Mouse (Mus musculus): ENCODE results near the gene Fam149b.
"Not testable (repeated sequence)": the region's sequence is repeated elsewhere in the genome, so short reads cannot be mapped to it uniquely, and the experiment has no call there.

The Fam149b gene

GRCm38 (mm10) chr14:20347991-20348541 lies at the start of gene Fam149b, which contains the start of gene Ecd:
TSS of gene Fam149b (plus strand) at chr14:20348162.
TSS of gene Ecd (minus strand) at chr14:20348121.
- peak; percentile 94 to 96 for DNase-seq (ENCODE audit: low spot score in 2 of 2)

- not testable (repeated sequence) for DNase-seq (ENCODE audit: low spot score in 2 of 2)
These were observed 42.9 kb upstream of the Fam149b start for GRCm38 (mm10) chr14:20305085-20305484.

DNA sequence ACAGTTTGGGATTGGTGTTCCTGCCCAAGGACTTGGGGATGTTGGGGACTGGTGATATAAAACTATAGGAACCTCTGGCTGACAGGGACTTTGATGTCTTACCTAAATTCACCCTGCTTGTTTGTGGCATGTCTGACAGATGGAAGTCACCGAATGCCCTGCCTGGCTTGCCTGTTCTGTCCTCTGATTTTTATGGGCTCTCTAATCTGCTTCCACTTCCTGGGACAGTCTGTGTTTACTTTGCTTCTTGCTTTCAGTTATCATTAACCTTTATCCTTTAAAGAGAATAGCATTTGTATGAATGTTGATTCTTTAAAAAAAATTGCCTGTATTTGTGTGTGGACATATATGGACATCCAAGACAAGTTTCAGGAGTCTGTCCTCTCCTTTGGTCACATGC lies 32.8 kb upstream of the Fam149b start:
- DNase-seq (ENCODE audit: low spot score in 2 of 2): no peak

DNA sequence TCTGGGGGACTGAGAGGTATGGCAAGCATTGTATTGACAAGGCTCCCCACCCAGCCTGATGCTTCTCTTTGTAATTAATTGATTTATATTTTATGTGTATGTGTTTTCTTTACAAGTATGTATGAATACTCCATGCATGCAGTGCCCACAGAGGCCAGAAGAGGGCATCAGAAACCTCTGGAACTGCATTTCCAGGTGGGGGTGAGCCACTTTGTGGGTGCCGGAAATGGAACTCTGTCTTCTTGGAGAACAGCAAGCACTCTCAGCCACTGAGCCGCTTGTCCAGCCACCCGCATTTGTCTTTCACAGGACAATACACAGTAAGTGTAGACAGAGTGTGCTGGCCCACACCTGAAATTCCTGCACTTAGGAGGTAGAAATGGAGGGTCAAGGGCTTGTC lies 28.5 kb upstream of the Fam149b start:
- DNase-seq (ENCODE audit: low spot score in 2 of 2): peak; percentile 21 to 50

DNA sequence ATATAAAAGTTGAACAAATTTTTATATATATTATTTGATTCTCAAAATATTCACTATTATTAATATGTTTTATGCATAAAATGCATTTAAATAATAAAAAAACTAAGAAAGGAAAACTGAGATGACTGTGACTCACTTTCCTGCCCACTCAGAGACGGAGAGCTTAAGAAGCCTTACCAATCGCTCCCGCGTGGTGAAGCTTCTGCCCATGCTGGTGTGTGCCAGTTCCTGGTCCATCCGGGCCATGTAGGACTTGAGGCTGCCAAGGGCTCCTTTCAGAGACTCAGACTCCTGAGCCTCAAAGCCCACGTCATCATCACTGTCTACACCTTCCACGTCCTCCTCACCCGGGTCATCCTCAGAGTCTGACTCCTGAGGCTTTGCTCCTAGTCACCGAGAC lies 23.8 kb upstream of the Fam149b start:
- no peak for DNase-seq (ENCODE audit: low spot score in 2 of 2)

DNA sequence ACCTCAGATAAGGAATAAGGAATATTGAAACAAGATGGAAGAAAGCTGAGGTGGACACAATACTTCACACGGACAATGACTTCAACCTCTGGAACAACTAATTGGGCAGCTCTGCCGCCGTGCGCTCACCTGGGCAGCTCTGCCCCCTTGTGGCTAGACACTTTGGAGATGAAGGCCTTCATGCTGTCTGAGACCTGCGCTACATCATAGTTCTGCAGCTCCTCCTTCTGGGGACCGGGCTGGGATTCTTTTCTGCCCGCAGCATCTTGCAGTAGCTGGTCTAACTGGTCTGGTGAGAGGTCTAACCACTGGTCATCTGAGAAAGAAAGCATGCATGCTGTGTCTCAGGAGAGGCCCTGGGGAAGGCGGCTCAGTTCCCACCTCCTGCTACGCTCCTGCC lies 19.5 kb upstream of the Fam149b start:
- no peak for DNase-seq (ENCODE audit: low spot score in 2 of 2)

- DNase-seq (ENCODE audit: low spot score in 2 of 2): no peak
These were observed 16.6 kb upstream of the Fam149b start for GRCm38 (mm10) chr14:20331316-20331715.

- DNase-seq (ENCODE audit: low spot score in 2 of 2): no peak
These were observed 8.5 kb upstream of the Fam149b start for GRCm38 (mm10) chr14:20339415-20339814.

DNA sequence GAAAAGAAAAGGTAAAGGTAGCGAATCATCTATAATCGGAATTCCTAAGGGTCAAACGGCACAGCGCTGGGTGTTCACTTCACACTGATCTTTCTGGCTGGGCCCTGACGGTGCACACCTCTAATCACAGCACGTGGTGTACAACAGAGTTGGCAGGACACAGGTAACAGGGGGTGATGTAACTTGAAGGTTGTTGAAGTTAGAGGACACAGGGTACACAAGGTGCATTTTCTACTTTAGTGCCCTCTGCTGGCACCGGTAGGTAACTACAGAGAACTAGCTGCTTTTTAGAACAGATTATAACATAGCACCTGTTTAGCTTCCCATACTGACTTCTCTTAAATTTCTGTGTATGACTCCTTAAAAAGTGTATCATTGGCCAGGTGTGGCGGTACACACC lies 7.8 kb upstream of the Fam149b start:
- DNase-seq (ENCODE audit: low spot score in 2 of 2): no peak

DNA sequence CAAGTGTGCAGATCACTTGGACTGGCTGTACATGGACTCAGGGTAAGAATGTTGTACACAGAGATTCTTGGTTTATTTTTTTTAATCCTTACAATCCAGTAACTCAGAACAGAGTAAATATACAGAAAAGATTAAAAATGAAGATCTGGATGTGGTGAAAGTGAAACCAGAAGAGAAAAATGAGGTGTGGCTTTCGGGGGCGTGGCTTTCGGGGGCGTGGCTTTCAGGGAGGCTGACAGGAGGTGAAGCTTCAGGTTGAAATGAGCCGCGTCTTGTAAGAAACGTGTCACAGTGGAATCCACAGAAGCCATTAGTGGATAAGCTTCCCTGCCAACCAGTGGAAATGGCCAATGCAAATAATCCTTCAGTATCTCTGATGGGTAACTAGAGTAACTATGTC lies 7.1 kb upstream of the Fam149b start:
- DNase-seq (ENCODE audit: low spot score in 2 of 2): no peak

DNA sequence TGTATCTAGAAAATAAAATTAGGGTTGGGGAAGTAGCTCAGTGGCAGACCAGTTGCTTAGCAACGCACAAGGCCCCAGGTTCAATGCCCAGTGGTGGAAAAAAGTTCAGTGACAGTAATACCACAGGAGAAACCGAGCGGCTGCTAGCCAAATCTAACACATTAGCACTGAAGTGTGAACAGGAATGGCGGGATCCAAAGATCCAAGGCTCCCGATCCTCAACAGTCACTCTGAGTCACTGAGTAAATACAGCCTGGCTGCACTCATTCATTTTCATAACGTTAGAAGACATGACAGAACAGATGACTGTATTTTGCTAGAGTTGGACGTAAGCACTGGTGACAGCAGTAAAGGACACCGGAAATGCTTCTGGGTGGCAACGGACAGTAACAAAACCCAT lies 2.1 kb upstream of the Fam149b start:
- no peak for DNase-seq (ENCODE audit: low spot score in 2 of 2)

- no peak for DNase-seq (ENCODE audit: low spot score in 2 of 2)
These were observed 446 bp upstream of the Fam149b start for GRCm38 (mm10) chr14:20347441-20347990.

DNA sequence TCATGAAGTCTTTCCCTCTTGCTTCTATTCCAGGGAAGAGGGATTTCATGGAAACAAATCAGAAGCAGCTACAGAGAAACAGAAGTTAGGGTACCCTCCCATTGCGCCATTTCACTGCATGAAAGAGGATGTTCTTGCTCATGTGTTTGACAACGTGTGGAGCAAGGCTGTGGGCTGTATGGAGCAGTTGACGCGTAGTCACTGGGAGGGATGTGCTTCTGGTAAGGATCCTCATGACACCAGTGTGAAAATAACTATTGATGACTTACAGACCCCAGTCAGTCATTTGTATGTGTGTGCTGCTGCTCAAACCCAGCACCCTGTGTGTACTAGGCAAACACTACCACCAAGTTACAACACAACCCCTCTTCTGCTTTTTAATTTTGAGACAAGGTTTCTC lies 15.3 kb downstream of the Fam149b start:
- no peak for DNase-seq (ENCODE audit: low spot score in 2 of 2)

DNA sequence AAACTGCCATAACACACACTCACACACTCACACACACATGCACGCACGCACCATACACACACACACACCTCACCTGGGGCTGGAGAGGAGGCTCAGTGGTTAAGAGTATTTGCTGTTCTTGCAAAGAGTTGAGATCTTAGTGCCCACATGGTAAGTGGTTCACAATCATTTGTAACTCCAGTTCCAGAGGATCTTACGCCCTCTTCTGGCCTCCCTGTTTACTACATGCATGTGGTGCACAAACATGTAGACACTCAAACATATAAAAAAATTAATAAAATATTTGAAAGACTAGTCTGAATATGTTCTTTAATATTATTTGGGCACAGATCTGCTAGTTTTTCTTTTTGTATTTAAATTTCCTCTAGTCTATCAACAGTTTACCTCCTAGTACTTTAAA lies 20.3 kb downstream of the Fam149b start:
- DNase-seq (ENCODE audit: low spot score in 2 of 2): no peak

DNA sequence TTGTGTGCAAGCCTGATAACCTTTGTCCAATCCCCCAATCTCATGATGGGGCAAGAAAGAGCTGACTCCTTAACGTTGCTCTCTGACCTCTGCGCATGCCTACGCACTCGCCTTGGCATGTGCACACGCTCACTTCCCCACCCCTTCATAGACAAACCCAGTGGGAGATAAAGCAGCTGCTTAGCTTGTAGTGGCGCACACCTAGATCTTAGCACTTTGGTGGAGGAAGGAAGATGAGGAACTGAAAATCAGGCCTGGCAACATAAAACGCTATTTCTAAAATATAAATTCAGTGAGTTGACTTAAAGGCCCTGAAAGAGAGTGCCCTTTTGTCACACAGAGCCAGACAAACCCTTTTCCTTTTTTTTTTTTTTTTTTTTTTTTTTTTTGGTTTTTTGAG lies 22.8 kb downstream of the Fam149b start:
- DNase-seq (ENCODE audit: low spot score in 2 of 2): no peak

DNA sequence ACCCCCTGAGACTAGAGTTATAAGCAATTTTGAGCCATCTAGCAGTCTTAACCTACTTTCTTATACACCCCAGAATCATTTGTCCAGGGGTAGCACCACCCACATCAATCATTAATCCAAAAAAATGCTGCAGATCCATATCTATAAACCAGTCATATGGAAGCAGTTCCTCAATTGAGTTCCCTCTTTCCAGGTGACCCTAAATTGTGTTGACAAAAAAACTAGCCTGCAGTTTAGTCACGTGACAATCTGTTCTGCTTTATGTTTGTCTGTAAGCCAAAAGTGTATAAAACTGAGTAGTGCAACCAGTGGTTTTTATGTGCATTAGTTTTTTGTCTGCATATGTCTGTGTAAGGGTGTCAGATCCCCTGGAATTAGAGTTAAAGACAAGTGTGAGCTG lies 23.9 kb downstream of the Fam149b start:
- DNase-seq (ENCODE audit: low spot score in 2 of 2): no peak

DNA sequence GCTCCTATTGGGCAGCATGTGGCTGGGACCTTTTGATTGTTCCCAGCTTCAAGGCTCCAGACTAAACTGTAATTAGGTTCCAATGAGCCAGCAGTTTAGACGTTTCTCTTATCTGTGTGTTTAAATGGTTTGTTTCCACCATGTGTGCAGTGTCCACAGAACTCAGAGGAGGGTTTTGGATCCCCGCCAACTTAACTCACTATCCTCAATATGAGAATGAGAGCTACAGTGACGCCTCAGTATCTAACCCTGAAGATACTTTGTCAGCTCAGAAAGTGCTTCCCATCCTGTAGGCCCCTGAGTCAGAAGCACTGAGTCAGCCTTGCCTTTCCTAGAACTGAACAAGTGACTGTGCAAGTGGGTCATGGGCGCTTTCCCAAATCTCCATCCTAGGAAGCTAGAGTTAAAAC lies 29.2 kb downstream of the Fam149b start:
- DNase-seq (ENCODE audit: low spot score in 2 of 2): no peak

- no peak for DNase-seq (ENCODE audit: low spot score in 2 of 2)
These were observed 30.5 kb downstream of the Fam149b start for GRCm38 (mm10) chr14:20378313-20379061.

- DNase-seq (ENCODE audit: low spot score in 2 of 2): no peak
These were observed 31.2 kb downstream of the Fam149b start for GRCm38 (mm10) chr14:20379087-20379640.

GRCm38 (mm10) chr14:20379753-20380430 lies 31.9 kb downstream of the Fam149b start:
- no peak for DNase-seq (ENCODE audit: low spot score in 2 of 2)

GRCm38 (mm10) chr14:20388441-20389129 lies 40.6 kb downstream of the Fam149b start, which contains the start of gene Dnajc9:
TSS of gene Dnajc9 (minus strand) at chr14:20388910.
- peak; percentile 95 to 96 for DNase-seq (ENCODE audit: low spot score in 2 of 2)
